Mouse (Mus musculus): Measurements from ENCODE around the gene Dcp1a. TPM values are rescaled to one million over a fixed set of nuclear protein-coding genes. Genes with fewer than 3 reads are reported as not detected.

The Dcp1a gene
- total RNA-seq (2021) (10 to 100 TPM; 20.6 to 30.1 TPM), polyA plus RNA-seq (2012; rRNA removed) (33.1 and 39.0 TPM in 2 replicates)
- long read RNA-seq, partial matches to known transcripts = 0 of 6 reads
- long read RNA-seq, other reads (novel, unspliced or antisense) = 6 of 6 reads

GRCm38 (mm10) chr14:30479361-30479948 lies at the start of gene Dcp1a:
Gene Dcp1a (plus strand): TSS chr14:30479535.
- peak; percentile 97 for DNase-seq

GRCm38 (mm10) chr14:30429606-30430005 lies 49.7 kb upstream of the Dcp1a start:
- no peak for DNase-seq

- DNase-seq = no peak
These were observed 49.3 kb upstream of the Dcp1a start for GRCm38 (mm10) chr14:30430026-30430425.

GRCm38 (mm10) chr14:30430446-30430845 lies 48.9 kb upstream of the Dcp1a start:
- DNase-seq = no peak

- no peak for DNase-seq
These were observed 44.0 kb upstream of the Dcp1a start for GRCm38 (mm10) chr14:30435316-30435715.

- no peak for DNase-seq
These were observed 39.4 kb upstream of the Dcp1a start for GRCm38 (mm10) chr14:30439915-30440314.

- DNase-seq = peak; percentile 10
These were observed 23.3 kb upstream of the Dcp1a start for GRCm38 (mm10) chr14:30455801-30456595.

GRCm38 (mm10) chr14:30457436-30457835 lies 21.9 kb upstream of the Dcp1a start:
- DNase-seq = no peak

- DNase-seq = no peak
These were observed 21.4 kb upstream of the Dcp1a start for GRCm38 (mm10) chr14:30457897-30458296.

GRCm38 (mm10) chr14:30458820-30459219 lies 20.5 kb upstream of the Dcp1a start:
- no peak for DNase-seq

GRCm38 (mm10) chr14:30459891-30460523 lies 19.3 kb upstream of the Dcp1a start:
- DNase-seq = peak; percentile 77

GRCm38 (mm10) chr14:30463312-30463711 lies 16.0 kb upstream of the Dcp1a start:
- no peak for DNase-seq

GRCm38 (mm10) chr14:30473605-30474004 lies 5.7 kb upstream of the Dcp1a start:
- no peak for DNase-seq

- DNase-seq = no peak
These were observed 4.9 kb upstream of the Dcp1a start for GRCm38 (mm10) chr14:30474416-30474815.

- DNase-seq = no peak
These were observed 12.0 kb downstream of the Dcp1a start, which contains the start of gene Cacna1d for GRCm38 (mm10) chr14:30491342-30491741. Gene Cacna1d (minus strand): TSS chr14:30491455.

DNA sequence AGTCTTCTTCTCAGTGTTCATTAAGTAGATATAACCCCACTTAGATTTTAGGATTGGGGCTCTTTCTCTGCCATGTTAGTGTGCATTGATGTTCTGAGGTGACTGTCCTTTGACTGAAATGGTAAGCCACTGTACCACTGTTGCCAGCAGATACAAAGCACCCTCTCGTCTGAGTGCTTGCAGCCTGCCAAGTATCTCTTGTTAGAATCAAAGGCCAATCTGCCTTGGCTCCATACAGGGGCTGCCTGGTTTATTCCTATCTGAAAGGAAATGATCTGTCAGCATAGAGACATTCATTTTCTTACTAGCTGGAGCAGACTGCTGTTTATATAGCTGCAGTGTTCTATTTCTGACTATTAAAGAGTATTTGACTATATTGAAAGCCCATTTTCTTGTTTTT lies 13.9 kb downstream of the Dcp1a start:
- DNase-seq = no peak

- DNase-seq = no peak
These were observed 15.7 kb downstream of the Dcp1a start for GRCm38 (mm10) chr14:30494998-30495397.

DNA sequence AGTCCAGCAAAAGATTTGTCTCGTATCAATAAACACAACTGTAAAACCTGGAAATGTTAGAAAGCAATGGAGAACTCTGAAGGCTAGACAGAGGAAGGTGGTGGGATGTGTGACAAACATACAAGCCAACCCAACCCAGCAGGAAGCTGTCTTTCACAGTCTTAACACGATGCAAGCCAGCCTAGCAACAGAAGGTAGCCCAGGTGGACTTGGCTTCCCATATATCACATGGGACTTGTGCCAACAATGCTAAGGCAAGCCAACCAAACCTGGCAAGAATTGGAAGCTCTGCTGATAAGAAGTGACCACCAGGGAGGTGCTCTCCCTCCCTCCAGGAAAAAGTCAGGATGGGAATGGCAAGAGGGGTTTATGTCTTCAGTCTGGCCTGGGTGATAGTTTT lies 18.9 kb downstream of the Dcp1a start:
- no peak for DNase-seq

- DNase-seq = no peak
These were observed 25.7 kb downstream of the Dcp1a start for GRCm38 (mm10) chr14:30504990-30505389.

GRCm38 (mm10) chr14:30510214-30510763 lies 31.0 kb downstream of the Dcp1a start:
- DNase-seq = no peak

DNA sequence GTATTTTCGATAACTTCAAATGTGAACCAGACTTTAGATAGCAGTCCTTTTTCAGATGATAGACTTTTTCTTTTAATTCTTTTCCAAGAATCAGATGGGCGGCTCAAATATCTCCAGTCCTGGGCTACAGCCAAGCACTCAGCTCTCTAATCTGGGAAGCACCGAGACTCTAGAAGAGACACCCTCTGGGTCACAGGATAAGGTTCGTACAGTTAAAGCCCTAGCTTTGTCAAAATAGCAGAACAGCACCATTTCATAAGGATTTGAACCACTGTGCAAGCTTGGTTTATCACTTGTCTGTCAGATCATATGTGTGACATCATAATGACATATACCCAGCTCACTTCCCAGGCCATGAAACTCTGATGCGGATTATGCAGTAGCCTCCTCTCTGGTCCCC lies 33.6 kb downstream of the Dcp1a start:
- no peak for DNase-seq

DNA sequence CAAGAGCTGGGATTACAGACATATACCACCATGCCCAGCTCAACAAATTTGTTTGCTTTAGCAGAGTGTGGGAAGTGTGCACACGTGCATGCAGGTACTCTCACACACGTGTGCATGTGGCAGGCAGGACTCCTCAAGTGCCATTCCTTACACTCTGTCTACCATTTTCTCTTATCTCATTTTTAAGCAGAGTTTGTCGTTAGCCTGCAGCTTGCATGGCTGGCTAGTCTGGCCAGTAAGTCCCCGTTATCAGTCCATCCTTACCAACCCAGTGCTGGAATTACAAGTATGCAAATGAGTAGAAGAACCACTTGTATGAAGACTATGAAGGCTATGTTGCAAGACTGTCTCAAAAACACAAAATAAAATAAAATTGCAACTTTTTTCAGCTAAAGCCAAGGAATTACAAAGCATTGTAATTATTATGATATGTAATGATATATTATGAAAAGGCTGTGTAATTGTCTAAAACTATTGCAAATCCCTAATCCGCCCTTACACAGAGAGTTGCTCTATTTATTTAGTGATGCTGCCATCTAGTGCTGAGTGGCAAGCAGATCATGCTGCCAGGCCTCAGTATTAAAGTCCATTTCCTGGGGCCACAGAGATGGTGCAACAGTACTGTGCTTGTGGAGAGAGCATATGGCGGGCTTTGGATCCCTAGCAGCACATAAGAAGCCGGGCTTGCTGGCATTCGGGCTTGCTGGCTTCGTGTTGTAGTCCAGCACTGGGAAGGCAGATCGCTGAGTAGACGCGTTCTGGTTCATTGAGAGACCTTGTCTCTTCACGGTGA lies 36.8 kb downstream of the Dcp1a start:
- peak; percentile 23 for DNase-seq

All from adrenal gland, adult 2 months (tissue).